Mouse (Mus musculus) CH12.LX (cell line): ENCODE measurements around the gene Sstr3. TPM values are rescaled to one million over a fixed set of nuclear protein-coding genes. Genes with fewer than 3 reads are reported as not detected.

Source experiments
- DNase-seq: peaks from one replicate; pipeline ENCODE4 v3.0.0-alpha.2; 2013; ENCODE audit errors: extremely low read depth
- H3K27ac ChIP-seq: 2 replicates; pipeline ENCODE4 v1.5.1; 2012; ENCODE audit warnings: low read depth, mild to moderate bottlenecking, control low read depth, moderate library complexity; ENCODE audit not compliant: insufficient read depth
- H3K27me3 ChIP-seq: replicated peaks from 2 replicates; pipeline ENCODE3; 2012; ENCODE audit warnings: inconsistent platforms
- H3K36me3 ChIP-seq, 2 experiments: replicated peaks in 1 of 2; 2 replicates each; pipeline versions ENCODE3 to v1.6.1; 2012; ENCODE audit warnings: inconsistent platforms in 1 of 2, low read length in 1 of 2, mild to moderate bottlenecking in 1 of 2, mixed read lengths in 1 of 2, moderate library complexity in 1 of 2; ENCODE audit not compliant: control insufficient read depth in 1 of 2, insufficient read depth in 1 of 2
- H3K4me1 ChIP-seq, 2 experiments: 2 replicates each; pipeline ENCODE4 v1.6.1; 2012; ENCODE audit warnings: inconsistent platforms in 1 of 2, moderate library complexity in 1 of 2; ENCODE audit not compliant: insufficient read depth in 2 of 2, control insufficient read depth in 1 of 2
- H3K4me2 ChIP-seq: 2 replicates; pipeline ENCODE4 v1.6.1; 2012; ENCODE audit warnings: low read depth, mild to moderate bottlenecking, control low read depth; ENCODE audit not compliant: poor library complexity, insufficient read depth, severe bottlenecking
- H3K4me3 ChIP-seq, 3 experiments: fragments of 150-350 bp in 1 of 3; sonication (generic) in 1 of 3; replicated peaks in 1 of 3; 2 replicates each; pipeline versions ENCODE3 to v1.5.1; 2011 to 2012; ENCODE audit warnings: low read depth in 2 of 3, low read length in 2 of 3, mild to moderate bottlenecking in 2 of 3, moderate library complexity in 2 of 3, control low read depth in 1 of 3, improper control_type of control experiment in 1 of 3, inconsistent platforms in 1 of 3, mixed read lengths in 1 of 3; ENCODE audit not compliant: poor library complexity in 1 of 3
- H3K79me2 ChIP-seq: replicated peaks from 2 replicates; pipeline ENCODE4 v1.6.1; 2012; ENCODE audit warnings: mild to moderate bottlenecking, moderate library complexity; ENCODE audit not compliant: control insufficient read depth, poor library complexity, insufficient read depth, severe bottlenecking; ENCODE audit errors: extremely low read depth
- H3K9ac ChIP-seq: 2 replicates; pipeline ENCODE4 v1.6.1; 2012; ENCODE audit warnings: low read depth, mild to moderate bottlenecking, control low read depth, moderate library complexity; ENCODE audit not compliant: insufficient read depth
- H3K9me3 ChIP-seq: replicated peaks from 2 replicates; pipeline ENCODE3; 2012; ENCODE audit warnings: low read length, inconsistent platforms, mixed read lengths
- BHLHE40 ChIP-seq: IDR thresholded peaks from 2 replicates; pipeline ENCODE4 v1.6.1; 2011; ENCODE audit warnings: mild to moderate bottlenecking, low read depth, low read length, improper control_type of control experiment
- CHD1 ChIP-seq: IDR thresholded peaks from 2 replicates; pipeline ENCODE4 v1.6.1; 2012; ENCODE audit warnings: low read depth, low read length, improper control_type of control experiment, inconsistent platforms
- CHD2 ChIP-seq: IDR thresholded peaks from 2 replicates; pipeline ENCODE4 v1.6.1; 2011; ENCODE audit warnings: low read length, improper control_type of control experiment
- E2F4 ChIP-seq: IDR thresholded peaks from 2 replicates; pipeline ENCODE4 v1.6.1; 2011; ENCODE audit warnings: low read depth, low read length, improper control_type of control experiment; ENCODE audit not compliant: insufficient replicate concordance
- EP300 ChIP-seq: IDR thresholded peaks from 2 replicates; pipeline ENCODE4 v1.6.1; 2011; ENCODE audit warnings: low read length, improper control_type of control experiment
- ETS1 ChIP-seq: conservative IDR thresholded peaks from 2 replicates; pipeline ENCODE4 v1.6.1; 2012; ENCODE audit warnings: low read depth, mild to moderate bottlenecking, inconsistent platforms, low read length, improper control_type of control experiment, moderate library complexity
- GABPA ChIP-seq: IDR thresholded peaks from 2 replicates; pipeline ENCODE4 v1.6.1; 2012; ENCODE audit warnings: low read depth, low read length, improper control_type of control experiment, inconsistent platforms; ENCODE audit not compliant: insufficient replicate concordance
- HCFC1 ChIP-seq: IDR thresholded peaks from 2 replicates; pipeline ENCODE4 v1.6.1; 2012; ENCODE audit warnings: low read depth, mild to moderate bottlenecking, inconsistent platforms, low read length, improper control_type of control experiment
- JUN ChIP-seq: IDR thresholded peaks from 2 replicates; pipeline ENCODE4 v1.6.1; 2011; ENCODE audit warnings: low read depth, mild to moderate bottlenecking, low read length, improper control_type of control experiment, moderate library complexity; ENCODE audit not compliant: insufficient read depth
- JUND ChIP-seq: conservative IDR thresholded peaks from 2 replicates; pipeline ENCODE4 v1.6.1; 2011; ENCODE audit warnings: low read depth, low read length, improper control_type of control experiment
- KAT2A ChIP-seq: IDR thresholded peaks from 2 replicates; pipeline ENCODE4 v1.6.1; 2012; ENCODE audit warnings: low read length, improper control_type of control experiment, inconsistent platforms; ENCODE audit not compliant: insufficient replicate concordance
- MAFK ChIP-seq: IDR thresholded peaks from 2 replicates; pipeline ENCODE4 v1.6.1; 2011; ENCODE audit warnings: low read length, improper control_type of control experiment; ENCODE audit not compliant: insufficient replicate concordance
- MAX ChIP-seq: IDR thresholded peaks from 2 replicates; pipeline ENCODE4 v1.6.1; 2011; ENCODE audit warnings: low read length, improper control_type of control experiment
- MAZ ChIP-seq: IDR thresholded peaks from 2 replicates; pipeline ENCODE4 v1.6.1; 2012; ENCODE audit warnings: low read depth, mild to moderate bottlenecking, inconsistent platforms, low read length, improper control_type of control experiment, moderate library complexity
- MEF2A ChIP-seq: IDR thresholded peaks from 2 replicates; pipeline ENCODE4 v1.6.1; 2014; ENCODE audit warnings: low read depth, mild to moderate bottlenecking, inconsistent platforms, low read length, improper control_type of control experiment, borderline replicate concordance
- MYC ChIP-seq: IDR thresholded peaks from 2 replicates; pipeline ENCODE4 v1.6.1; 2011; ENCODE audit warnings: low read depth, mild to moderate bottlenecking, improper control_type of control experiment, low read length
- NRF1 ChIP-seq: IDR thresholded peaks from 2 replicates; pipeline ENCODE4 v1.6.1; 2014; ENCODE audit warnings: low read depth, mild to moderate bottlenecking, inconsistent platforms, low read length, improper control_type of control experiment, moderate library complexity
- PAX5 ChIP-seq: IDR thresholded peaks from 2 replicates; pipeline ENCODE4 v1.6.1; 2012; ENCODE audit warnings: low read length, inconsistent platforms, mixed read lengths
- POLR2A ChIP-seq: IDR thresholded peaks from 2 replicates; pipeline ENCODE4 v1.6.1; 2011; ENCODE audit warnings: low read depth, mild to moderate bottlenecking, improper control_type of control experiment, low read length
- POLR2AphosphoS2 ChIP-seq: IDR thresholded peaks from 2 replicates; pipeline ENCODE4 v1.6.1; 2011; ENCODE audit warnings: low read depth, low read length, improper control_type of control experiment
- RAD21 ChIP-seq: IDR thresholded peaks from 2 replicates; pipeline ENCODE4 v1.6.1; 2011; ENCODE audit warnings: low read depth, mild to moderate bottlenecking, low read length, improper control_type of control experiment, moderate library complexity
- SIN3A ChIP-seq: IDR thresholded peaks from 2 replicates; pipeline ENCODE4 v1.6.1; 2012; ENCODE audit warnings: low read length, improper control_type of control experiment, inconsistent platforms
- SMC3 ChIP-seq: IDR thresholded peaks from 2 replicates; pipeline ENCODE4 v1.6.1; 2011; ENCODE audit warnings: low read depth, low read length, improper control_type of control experiment
- TBP ChIP-seq: conservative IDR thresholded peaks from 2 replicates; pipeline ENCODE4 v1.6.1; 2011; ENCODE audit warnings: low read depth, low read length, improper control_type of control experiment
- TCF12 ChIP-seq: IDR thresholded peaks from 2 replicates; pipeline ENCODE4 v1.6.1; 2014; ENCODE audit warnings: low read depth, mild to moderate bottlenecking, inconsistent platforms, low read length, improper control_type of control experiment
- UBTF ChIP-seq: IDR thresholded peaks from 2 replicates; pipeline ENCODE4 v1.6.1; 2012; ENCODE audit warnings: low read depth, mild to moderate bottlenecking, inconsistent platforms, low read length, improper control_type of control experiment, moderate library complexity
- USF1 ChIP-seq: IDR thresholded peaks from 2 replicates; pipeline ENCODE4 v1.6.1; 2014; ENCODE audit warnings: low read depth, mild to moderate bottlenecking, inconsistent platforms, low read length, improper control_type of control experiment
- ZKSCAN1 ChIP-seq: IDR thresholded peaks from 2 replicates; pipeline ENCODE4 v1.6.1; 2012; ENCODE audit warnings: low read depth, inconsistent platforms, low read length, improper control_type of control experiment, borderline replicate concordance
- ZMIZ1 ChIP-seq: IDR thresholded peaks from 2 replicates; pipeline ENCODE4 v1.6.1; 2012; ENCODE audit warnings: low read depth, mild to moderate bottlenecking, inconsistent platforms, low read length, improper control_type of control experiment
- ZNF384 ChIP-seq: IDR thresholded peaks from 2 replicates; pipeline ENCODE4 v1.6.1; 2012; ENCODE audit warnings: low read depth, low read length, improper control_type of control experiment, inconsistent platforms
- dilution Hi-C: fragments of 300-500 bp; cut with MboI; formaldehyde crosslinking; loops from 2 replicates; pipeline ENCODE4 v1.14.3; 2020; ENCODE audit warnings: low sequenced_read_pairs; ENCODE audit not compliant: extremely low pct_unique_long_range_greater_than_20kb, extremely low pct_ligation_motif_present
- in situ Hi-C: fragments of 300-500 bp; cut with MboI; formaldehyde crosslinking; loops from 3 replicates; pipeline ENCODE4 v1.14.3; 2019; ENCODE audit warnings: low sequenced_read_pairs, low pct_ligation_motif_present, low pct_unique_long_range_greater_than_20kb, mixed read lengths
- polyA plus RNA-seq: library from polyadenylated mRNA; unstranded; fragments of >175 nt; gene quantifications from 2 replicates; pipeline ENCODE4 v1.2.1, GENCODE M21; 2012; ENCODE audit warnings: low read depth; ENCODE audit not compliant: insufficient read length
- total RNA-seq, 2 experiments: library from RNA; depleted of rRNA; stranded (reverse); fragments of 300-350 nt in 1 of 2; fragments of >200 nt in 1 of 2; gene quantifications; 2 replicates each; pipeline ENCODE4 v1.2.3; 2012 to 2014

The Sstr3 gene
- total and polyA plus RNA-seq, 3 experiments, result 0.36 TPM; not detected in 2

- in situ Hi-C loops, result no loop called here
- Histone ChIP-seq H3K36me3 (no peaks in the 10 kb centered on the region), H3K4me2 (peak overlapping the region; percentile 81; the same call in 1 of the 2 replicates), H3K9ac (no peak overlapping the region; the same call in 1 of the 2 replicates), H3K79me2 (no peaks in the 10 kb centered on the region), H3K27ac (peak overlapping the region; percentile 92), H3K4me1 (peaks cover 45 to 86% of the 10 kb centered on the region in 2 experiments), H3K4me3 (peak overlapping the region in 2 of 3 experiments; percentile 23 to 51), H3K9me3 (no peaks in the 10 kb centered on the region), H3K27me3 (no peaks in the 10 kb centered on the region)
- TF ChIP-seq TCF12, result no peak
- TF ChIP-seq MEF2A, result no peak
- no peak for TF ChIP-seq ZMIZ1
- peak; percentile 68 for TF ChIP-seq BHLHE40
- dilution Hi-C loops, result no loop called here
- no peak for DNase-seq
Observed at GRCm38 (mm10) chr15:78592452-78592968, 48.0 kb upstream of the Sstr3 start.

GRCm38 (mm10) chr15:78591680-78592451 lies 47.4 kb upstream of the Sstr3 start:
- peak; percentile 97 for DNase-seq
- H3K9ac ChIP-seq, result peak overlapping the region; percentile 64
- TF ChIP-seq EP300 (peak; percentile 52), POLR2A (peak; percentile 96), HCFC1 (no peak; the same call in 1 of the 2 replicates), TBP (peak; percentile 93), ZNF384 (peak; percentile 79), ZKSCAN1 (no peak), CHD2 (peak; percentile 79; the same call in 1 of the 2 replicates), GABPA (no peak), CHD1 (no peak), MAFK (no peak), SMC3 (no peak), NRF1 (peak; percentile 86), E2F4 (no peak), ETS1 (peak; percentile 99), PAX5 (no peak), POLR2AphosphoS2 (peak; percentile 85; the same call in 1 of the 2 replicates), JUN (peak; percentile 61), MAZ (peak; percentile 63; the same call in 1 of the 2 replicates), SIN3A (0 out of 2 replicates have a peak, but pooled peaks have one; percentile 23), KAT2A (no peak), RAD21 (no peak), MYC (no peak; the same call in 1 of the 2 replicates), MAX (peak; percentile 69), USF1 (no peak), JUND (peak; percentile 74), UBTF (0 out of 2 replicates have a peak, but pooled peaks have one; percentile 29), MEF2A (peak; percentile 93)

More at GRCm38 (mm10) chr15:78591680-78592451, 47.4 kb upstream of the Sstr3 start:
- Histone ChIP-seq H3K27ac (peak overlapping the region; percentile 92), H3K9me3 (no peaks in the 10 kb centered on the region), H3K4me3 (peak overlapping the region; percentile 35 to 51 (median 36)), H3K27me3 (no peaks in the 10 kb centered on the region), H3K4me2 (peak overlapping the region; percentile 81), H3K4me1 (peaks cover 50 to 91% of the 10 kb centered on the region in 2 experiments), H3K36me3 (no peaks in the 10 kb centered on the region), H3K79me2 (no peaks in the 10 kb centered on the region)
- in situ Hi-C loops, result no loop called here
- dilution Hi-C loops, result no loop called here
